Mouse (Mus musculus): Measurements from ENCODE around the gene Aanat.

Aanat gene

DNA sequence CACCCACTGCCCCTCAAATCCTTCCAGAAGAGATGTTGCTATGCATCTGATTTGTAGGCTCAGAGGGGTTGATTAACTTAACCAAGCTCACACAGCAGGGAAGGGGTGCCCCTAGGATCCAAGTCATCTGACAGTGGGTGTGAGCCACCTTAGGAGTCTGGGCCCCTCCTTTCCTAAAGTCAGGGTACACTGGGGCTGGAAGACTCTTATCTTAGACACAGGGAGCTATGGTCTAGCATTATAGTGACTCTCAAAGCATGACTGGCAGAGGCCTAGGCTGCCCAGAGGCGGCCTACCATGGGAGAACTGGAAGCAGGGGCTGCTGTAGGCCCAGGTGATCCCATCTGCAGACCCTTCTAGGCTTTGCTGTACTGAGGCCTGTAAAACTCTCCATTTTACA is 26.3 kb downstream of the Aanat start:
- no peak for DNase-seq

DNA sequence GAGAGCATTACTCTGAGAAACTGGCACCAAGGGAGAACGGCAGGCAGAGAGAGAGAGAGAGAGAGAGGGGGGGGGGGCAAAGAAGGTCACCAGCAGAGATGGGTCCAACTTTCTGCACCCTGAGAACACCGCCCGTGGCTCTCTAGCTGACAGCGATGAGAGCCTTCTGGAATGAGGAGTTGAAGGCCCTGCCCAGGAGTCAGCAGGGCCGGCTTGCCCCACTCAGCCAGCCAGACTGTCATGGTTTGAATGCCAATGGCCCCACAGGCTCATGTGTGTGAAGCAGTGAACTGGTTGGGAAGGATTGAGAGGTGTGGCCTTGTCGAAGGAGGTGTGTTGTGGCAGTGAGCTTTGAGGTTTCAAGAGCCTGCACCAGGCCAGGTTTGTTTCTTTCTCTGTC is 27.0 kb downstream of the Aanat start:
- DNase-seq = no peak

DNA sequence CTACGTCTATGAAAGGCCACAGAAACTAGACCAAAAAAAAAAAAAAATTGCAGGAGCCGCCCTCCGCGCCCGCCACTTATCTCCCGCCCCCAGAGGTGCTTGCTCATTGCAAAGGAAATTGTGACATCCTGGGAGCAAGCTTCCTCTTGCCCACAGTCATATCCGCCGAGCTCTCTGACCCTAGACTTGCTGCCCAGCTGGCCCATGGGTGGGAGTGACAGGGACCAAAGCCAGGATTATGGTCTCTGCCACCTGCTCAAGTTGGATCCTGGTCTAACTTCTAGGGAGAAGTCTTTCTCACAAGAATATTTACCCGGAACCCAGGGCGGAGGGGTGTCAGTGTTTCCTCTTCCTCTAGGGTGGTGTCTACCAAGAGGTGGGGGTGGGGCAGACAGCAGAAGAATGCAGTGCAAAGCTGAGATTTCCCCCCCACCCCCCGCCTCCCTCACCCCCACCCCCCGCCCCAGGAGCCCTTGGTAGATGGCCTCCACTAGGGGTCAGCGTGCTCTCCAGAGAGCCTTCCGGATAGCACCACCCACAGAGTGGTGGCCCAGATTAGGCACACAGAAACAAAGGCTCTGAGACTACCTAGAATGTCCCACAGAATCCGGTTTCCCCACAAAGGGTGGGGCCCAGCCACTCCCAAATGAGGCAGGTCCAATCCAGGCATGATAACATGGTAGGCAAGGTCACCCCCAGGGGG is 29.7 kb downstream of the Aanat start:
- DNase-seq = peak; percentile 74

DNA sequence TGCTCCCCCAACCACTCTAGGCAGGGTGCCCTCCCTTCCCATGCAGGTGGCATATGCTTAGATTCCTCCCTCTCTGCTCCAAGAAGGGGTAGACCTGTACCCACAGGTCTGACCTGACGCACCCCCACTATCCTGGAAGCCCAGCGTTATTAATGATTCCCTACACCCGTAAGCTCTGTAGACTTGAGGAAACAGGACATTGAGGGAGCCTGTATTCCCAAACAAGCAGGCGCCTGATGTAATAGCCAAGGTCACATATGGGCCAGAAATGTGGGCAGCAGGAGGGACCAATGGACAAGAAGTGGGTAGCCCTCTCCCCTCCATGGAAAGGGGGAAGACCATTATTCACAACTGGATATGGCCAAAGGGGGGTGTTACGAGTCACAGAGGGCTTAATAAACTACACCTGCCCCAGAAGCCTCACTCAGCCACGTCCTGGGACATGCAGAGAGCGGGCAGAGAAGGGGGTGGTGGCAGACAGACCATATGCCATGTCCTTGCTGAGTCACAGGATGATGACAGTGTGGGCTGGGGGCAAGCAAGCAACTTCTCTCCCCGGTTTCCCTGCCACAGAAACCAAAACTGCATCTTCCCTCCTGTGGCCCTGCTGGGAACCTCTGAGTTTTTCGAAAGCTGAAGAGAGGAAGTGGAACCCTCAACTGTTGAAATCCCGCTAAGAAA is 30.3 kb downstream of the Aanat start:
- no peak for DNase-seq

DNA sequence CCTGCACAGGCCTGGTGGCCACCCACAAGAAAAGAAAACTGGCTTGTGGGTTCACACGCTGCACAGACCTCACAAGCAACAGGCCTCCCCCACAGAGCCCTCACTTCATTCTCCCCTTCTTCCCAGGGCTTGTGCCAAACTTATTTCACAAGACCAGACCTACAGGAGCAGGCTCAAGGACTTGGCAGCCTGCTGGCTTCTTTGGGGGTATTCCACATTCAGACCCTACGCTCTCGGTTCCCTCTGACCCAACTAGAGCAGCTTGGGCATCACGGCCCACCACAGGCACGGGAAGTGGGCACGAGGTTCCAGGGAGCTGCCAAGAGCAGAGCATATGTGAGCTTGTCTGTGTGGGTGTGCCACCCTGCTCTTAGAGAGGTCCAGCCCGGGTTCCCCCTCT is 31.4 kb downstream of the Aanat start:
- DNase-seq = no peak

DNA sequence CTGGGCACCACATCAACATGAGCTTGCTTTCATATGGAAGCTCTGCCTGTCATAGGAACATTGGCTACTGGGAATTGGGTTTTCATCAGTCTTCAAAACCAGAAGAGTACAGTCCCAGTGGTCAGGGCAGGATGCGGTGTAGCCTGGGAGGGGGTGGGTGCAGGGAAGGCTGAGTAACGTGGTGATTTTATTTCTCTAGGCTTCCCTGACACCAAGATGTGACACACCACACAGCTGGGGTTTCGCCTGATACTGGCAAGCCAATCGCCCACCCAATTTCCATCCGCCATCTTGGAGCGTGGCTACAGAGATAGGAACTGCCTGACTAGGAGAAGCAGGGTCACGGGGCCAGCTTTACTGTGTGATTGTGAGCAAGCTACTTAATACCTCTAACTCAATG is 32.4 kb downstream of the Aanat start:
- no peak for DNase-seq

DNA sequence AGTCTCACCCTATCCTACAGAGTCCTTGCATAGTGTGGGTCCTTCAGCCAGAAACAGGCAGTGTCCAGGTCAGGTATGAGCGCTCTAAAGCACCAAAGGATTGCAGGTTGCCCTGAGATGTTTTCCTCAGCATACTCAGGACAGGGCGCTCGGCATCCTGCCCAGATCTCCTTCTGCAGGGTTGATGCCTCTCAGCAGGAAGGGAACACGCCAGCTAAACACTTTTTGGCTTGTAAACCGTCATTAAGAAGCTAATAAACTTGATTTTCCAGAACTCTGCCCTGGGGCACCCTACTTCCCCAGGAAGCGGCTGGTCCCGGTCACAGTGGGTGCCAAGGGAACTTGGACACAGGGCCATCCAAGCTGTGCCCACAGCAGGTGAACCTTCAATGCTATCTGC is 32.9 kb downstream of the Aanat start:
- DNase-seq = peak; percentile 61

DNA sequence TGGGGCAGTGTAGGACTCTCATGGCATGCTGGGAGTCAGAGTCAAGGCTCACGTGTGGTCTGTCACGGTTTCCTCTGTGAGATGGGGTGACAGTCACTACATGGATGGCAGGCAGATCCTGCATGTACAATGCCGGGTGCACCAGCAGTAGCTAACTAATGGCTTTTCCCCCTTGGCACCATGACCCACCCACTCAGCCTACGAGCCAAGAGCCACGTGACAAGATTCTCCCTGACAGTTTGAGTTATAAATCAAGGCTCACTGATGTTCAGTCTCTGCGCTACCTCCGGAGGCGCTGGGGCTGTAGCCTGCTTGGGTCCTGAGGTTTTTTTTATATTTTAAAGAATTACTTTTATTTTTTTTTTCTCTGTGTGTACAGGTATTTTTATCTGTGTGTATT is 33.3 kb downstream of the Aanat start:
- no peak for DNase-seq

DNA sequence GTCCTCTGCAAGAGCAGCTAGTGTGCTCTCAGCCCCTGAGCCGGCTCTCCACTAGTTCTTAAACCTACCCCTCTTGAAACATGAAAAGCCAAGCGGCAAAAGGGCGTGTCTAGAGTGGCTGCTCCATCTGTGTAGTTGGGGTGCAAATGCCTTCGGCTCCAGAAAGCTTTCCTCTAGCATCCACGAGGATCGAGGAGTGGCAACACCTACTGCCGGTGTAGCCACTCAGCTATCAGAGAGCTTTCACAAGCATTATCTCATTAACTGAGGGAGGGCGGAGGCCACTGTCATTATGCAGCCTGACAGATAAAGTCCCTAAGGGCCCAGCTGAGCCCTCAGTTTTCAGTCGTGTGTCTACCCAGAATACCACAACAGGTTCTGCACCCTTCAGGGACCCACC is 33.8 kb downstream of the Aanat start:
- no peak for DNase-seq

DNA sequence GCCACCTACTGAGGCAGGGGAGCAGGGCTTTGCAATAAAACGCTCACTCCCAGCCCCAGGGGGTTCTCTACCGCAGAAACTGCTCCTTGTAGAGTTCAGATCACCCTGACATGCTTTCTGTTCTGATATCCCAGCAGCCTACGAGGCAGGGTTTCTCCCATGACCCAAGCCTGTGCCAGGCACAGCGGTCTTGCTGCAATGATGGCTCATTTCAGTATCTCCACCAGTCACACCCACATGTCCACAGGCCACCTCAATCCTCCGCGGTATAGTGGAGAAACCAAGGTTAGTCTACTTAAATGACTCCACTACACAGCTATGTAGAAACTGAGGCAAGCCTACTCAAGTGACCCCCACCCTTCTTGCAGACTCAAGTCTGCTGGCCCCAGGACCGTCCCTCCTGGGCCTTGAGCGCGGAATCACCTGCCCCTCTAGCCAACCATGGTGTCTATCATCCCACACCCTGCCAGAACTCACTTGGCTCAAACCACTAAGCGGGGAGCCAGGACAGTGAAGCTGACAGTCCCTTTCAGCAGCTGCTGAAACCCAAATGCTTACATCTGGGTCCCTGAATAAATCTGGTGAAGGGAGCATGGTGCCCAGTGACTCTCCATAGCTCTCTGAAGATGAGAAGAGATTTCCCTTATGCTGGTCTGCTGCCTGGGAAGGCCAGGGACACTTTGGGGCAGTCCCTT is 34.5 kb downstream of the Aanat start:
- no peak for DNase-seq

DNA sequence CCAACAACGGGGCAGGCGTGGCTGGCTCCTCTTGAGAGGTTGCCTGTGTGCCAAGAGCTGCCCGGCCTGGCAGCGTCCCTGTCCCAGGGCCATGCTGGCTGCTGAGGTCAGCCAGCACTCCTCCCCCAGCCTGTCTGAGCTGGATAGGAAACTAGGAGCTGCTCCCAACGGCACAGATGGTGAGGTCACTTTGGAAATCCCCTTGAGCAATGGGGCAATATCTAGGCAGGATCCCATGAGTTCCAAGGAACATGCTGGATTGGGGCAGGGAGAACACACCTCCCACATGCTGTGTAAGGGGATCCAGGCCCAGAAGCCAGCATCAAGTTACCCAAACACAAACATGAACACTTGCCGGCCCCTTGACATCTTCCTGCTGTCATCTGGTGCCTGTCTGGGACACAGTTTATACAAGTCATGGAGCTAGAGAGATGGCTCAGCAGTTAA is 35.0 kb downstream of the Aanat start:
- peak; percentile 77 for DNase-seq

DNA sequence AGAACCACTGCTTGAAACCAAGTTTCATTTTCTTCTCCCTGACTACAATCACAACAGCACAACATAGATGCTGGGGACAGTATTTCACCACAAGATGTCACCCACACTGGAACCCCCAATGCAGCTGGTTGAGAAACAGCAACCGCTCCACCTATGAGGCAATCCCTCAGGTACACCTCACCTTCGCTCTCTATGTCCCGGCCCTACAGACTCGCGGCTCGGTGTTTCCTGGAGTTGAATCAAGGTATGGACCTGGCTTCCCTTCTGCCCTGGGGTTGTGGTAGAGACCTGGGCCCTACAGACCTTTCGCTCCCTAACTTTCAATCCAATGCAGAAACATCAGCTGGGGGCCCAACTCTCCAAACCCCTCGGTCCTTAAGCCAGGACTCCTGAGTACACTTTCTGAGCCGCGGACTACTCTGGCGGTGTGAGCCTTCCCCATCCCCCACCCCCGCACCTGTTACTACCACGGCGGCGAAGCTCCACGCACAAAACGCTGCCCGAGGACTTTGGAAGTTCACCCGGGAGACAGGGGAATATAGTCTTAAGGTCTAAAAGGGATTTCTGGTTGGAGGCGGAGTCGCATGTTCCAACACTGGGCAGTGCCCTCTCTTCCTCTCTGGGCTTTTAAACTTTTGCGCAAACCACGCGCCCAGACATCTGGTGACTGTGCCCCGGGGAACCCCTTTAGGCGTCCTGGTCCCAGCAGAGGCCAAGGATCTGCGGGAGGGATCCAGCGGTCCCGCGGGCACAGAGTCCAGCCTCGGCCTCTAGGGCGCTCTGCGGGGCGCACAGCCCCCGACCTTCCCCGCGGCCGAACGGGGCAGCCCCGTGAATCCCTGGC is 37.3 kb downstream of the Aanat start:
- DNase-seq = peak; percentile 49

DNA sequence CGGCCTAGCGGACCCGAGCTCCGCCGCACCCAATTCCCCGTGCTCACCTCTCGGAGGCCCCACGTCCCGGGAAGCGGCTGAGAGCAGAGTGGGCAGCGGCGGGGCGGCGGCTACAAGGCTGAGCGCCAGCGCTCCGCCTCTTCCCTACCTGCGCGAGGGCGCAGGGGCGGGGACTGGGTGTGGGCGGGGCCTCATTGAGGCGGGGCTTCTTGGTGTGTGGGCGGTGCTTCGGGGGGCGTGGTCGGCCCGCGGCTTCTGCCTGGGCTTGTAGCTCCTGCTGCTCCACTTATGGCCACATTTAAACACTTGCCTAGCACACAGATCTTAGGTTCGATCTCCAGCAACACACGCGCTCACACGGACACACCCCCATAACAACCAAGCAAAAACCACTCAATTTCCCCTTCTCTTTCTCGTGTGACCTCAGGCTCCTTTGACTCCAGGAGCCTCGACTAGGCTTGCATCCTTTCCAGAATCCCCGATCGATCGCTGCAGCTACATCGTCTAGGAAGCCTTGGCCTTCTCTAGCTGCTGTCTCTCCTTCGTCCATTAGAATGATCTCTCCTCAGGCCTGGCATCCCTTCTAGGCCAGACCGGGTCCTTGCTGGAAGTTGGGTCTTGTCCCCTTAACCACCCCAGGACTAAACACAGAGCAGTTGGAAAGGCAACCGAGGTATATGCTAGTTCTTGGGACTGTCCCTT is 38.0 kb downstream of the Aanat start:
- peak; percentile 90 for DNase-seq

DNA sequence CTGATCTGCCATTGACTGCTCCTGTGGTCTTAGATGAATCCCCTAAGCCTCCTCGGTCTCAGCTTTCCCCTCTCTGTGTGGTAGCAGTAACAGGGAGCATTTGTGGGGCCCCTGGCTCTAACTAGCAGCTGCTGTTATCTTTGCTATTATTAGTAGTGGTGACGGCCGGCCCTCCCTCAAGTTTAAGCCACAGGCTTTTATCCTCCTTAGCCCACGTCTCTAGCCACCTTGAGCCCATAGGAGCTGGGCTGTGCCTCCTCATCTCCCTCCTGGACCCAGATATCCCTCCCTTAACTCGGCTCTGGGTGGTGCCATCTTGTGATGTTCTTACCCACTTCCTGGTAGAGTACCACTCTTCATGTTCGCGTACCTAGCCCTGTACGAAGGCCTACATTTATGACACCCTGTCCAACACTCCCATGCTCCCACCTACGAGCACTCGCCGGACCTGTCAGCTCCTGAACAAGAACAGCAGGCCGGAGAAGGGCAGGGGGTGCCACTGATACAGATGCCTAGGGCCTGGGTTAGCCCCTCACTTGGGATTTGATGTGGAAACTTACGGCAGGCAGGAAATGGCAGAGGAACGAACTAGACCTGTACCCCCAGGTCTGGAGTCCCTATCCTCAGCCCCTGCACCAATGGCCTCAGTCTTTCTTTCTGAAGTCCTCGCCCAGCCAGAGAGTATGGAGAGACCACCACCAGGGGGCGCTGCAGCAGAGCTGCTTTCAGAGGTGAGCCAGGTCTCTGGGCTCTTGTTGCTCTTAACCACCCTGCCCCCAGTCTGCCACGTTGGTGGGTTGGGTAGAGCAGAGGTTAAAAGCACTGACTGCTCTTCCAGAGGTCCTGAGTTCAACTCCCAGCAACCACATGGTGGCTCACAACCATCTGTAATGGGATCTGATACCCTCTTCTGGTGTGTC is 39.1 kb downstream of the Aanat start:
- peak; percentile 71 for DNase-seq

DNA sequence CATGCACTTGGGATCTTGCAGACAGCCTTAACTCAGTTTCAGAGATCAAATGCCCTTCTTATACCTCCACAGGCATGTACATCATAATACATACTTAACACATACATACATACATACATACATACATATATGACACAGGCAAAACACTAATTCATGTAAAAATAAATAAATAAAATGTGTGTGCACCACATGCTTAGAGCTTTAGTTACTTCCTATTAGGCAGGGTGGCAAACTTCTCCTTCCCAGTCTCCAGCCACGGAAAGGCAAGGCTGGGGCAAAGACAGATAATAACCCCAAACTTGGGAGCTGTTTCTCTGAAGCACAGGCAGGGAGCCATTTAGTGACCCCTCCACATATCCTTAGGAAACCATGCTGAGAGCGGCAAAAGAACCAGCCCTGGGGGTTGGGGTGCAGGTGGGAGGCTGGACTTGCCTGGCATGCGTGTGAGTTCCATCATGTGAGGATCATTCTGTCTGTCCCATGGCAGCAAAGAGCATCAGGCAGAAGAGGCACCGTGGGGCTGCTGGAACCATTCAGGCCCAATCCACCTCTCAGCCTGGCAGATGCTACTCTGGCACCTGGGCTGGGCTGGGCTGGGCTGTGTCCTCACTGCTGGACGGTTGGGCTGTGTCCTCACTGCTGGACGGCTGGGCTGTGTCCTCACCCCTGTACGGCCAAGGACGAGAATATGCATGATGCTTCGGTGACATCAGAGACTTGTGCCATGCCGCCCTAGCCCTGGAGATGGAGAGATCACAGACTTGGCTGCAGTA is 40.3 kb downstream of the Aanat start, which contains the start of gene Rhbdf2:
Rhbdf2 (minus strand) TSS at position 721 of the 773 bp plus-strand sequence.
- DNase-seq = no peak

DNA sequence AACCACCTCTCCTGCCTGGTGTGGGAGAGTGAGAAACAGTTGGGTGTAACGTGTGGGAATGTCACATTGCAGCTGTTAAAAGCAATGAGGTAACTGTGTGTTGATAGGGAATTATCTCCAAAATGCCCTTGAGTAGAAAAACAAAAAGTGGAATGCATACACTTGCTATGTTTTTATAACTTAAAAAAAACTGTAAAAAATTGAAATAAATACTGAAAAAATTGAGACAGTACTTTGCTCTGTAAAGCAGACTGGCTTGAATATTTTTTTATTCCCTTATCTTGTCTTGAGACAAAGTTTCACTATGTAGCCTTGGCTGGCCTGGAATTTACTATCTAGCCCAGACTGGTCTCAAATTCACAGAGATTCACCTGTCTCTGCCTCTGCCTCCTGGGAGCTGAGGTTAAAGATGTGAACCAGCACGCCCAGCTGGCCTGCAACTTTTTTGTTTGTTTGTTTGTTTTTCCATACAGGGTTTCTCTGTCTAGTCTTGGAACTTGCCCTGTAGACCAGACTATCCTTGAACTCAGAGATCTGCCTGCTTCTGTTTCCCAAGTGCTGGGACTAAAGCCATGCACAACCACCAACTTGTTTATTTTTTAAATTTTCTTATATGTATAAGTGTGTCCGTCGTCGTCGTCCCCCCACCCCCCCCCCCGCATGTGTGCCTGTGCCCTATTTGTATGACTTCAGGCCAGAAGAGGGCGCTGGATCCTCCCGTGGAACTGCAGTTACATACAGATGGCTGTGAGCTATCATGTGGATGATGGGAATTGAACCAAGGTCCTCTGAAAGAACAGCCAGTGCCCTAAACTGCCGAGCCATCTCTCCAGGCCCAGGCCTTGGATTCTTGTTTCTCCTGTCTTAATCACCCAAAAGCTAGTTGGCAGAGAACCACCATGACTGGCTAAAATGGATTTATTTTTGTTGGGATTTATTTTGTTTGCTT is 41.1 kb downstream of the Aanat start:
- peak; percentile 63 for DNase-seq

DNA sequence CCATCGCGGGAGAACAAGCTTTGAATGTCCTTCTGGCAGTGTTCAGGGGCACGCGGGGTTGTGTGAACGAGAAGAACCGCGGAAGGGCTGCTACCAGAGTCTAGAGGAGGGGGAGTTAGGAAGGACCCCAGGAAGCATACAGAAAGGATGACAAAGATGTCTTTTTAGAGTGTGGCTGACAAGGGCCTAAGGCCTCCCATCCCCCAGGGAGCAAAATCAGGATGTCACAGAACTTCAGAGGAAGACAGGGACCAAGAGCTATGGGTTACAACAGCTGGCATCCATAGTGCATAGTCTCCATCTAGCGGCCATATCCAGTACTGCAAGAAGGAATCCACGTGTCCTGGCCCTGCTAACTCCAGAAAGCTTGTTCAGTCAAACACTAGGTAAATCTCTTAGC is 42.5 kb downstream of the Aanat start:
- peak; percentile 93 for DNase-seq

DNA sequence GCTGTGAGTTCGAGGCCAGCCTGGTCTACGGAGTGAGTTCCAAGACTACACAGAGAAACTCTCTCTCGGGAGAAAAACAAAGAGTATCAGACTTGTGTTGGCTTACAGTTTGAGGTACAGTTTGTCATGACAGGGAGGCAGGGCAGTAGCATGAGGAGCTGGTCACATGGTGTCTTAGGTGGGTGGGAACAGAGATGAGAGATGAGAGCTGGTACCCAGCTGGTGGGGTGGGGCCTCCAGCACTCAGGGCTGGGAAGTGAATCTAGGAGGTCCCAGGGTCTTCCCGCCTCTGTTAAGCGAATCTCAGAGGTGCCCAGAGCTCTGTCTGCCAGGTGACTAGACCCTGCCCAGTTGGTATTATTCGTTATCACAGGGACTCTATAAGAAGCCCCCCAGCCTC is 43.2 kb downstream of the Aanat start:
- DNase-seq = no peak
